11 mouse cellular contexts compared by ENCODE assay signal in the genomic region with DNA sequence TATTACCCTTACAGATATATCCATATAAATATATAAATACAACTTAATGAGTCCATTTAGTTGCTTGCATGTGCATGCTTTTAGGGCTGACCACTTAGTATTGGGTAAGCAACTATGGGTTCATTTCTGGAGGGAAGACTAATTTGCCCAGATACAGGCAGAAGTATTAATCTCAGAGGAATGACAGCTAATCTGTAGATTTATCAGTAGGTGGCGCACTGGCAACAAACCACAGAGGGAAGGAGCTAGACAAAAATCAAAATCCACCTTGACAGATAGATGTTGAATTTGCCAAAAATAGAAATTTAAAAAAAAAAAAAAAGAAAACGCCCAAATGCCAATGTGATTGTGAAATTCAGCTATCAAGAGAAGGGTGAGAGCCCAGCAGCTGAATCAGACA.
DNase-seq lines count a peak whose midpoint lies in the region; ATAC-seq and TF ChIP-seq lines count a peak whose summit lies in the region.
"Had no signal": no experiment of that assay in that cellular context is flagged by ENCODE, and none has a peak within 500 bp of the region (broad histone marks: within the 10 kb centered on the region; RNA-seq: fewer than 3 reads in every experiment).

No protein-coding gene starts in this region.

- H3K27me3 ChIP-seq in kidney, postnatal 0 days (ENCODE audit: insufficient read depth, low read length), result no peaks in the 10 kb centered on the region
- no peaks in the 10 kb centered on the region for H3K27me3 ChIP-seq in kidney, embryonic 14.5 days (ENCODE audit: control insufficient read depth, insufficient read depth, low read length)
- H3K27me3 ChIP-seq: hindbrain, embryonic 15.5 days; limb, embryonic 13.5 days; stomach, embryonic 15.5 days had no signal

- H3K9ac ChIP-seq in kidney, postnatal 0 days (ENCODE audit: low read depth, low read length), result no peak overlapping the region
- H3K9ac ChIP-seq in kidney, embryonic 14.5 days (ENCODE audit: low read depth, low read length), result no peak overlapping the region
- H3K9ac ChIP-seq: hindbrain, embryonic 15.5 days; limb, embryonic 13.5 days; stomach, embryonic 15.5 days had no signal

- H3K9me3 ChIP-seq in kidney, postnatal 0 days (replicated peaks; ENCODE audit: low read length), result no peaks in the 10 kb centered on the region
- H3K9me3 ChIP-seq in kidney, embryonic 14.5 days (ENCODE audit: control insufficient read depth, low read length), result no peaks in the 10 kb centered on the region
- H3K9me3 ChIP-seq: hindbrain, embryonic 15.5 days; stomach, embryonic 15.5 days had no signal

- no peaks in the 10 kb centered on the region for H3K4me1 ChIP-seq in kidney, postnatal 0 days (replicated peaks; ENCODE audit: insufficient read depth, low read length)
- no peaks in the 10 kb centered on the region for H3K4me1 ChIP-seq in kidney, embryonic 14.5 days (ENCODE audit: control insufficient read depth, insufficient read depth, low read length)
- H3K4me1 ChIP-seq: hindbrain, embryonic 15.5 days; stomach, embryonic 15.5 days had no signal

- WGBS in kidney, postnatal 0 days, result 53% methylated on average over 2 of the region's 2 CpGs
- WGBS in kidney, embryonic 14.5 days, result 50% methylated on average over 2 of the region's 2 CpGs

- ATAC-seq in kidney, postnatal 0 days (replicated peaks; ENCODE audit: low FRiP score, low read depth), result no peak
- ATAC-seq in kidney, embryonic 14.5 days (ENCODE audit: low FRiP score, low TSS enrichment), result no peak

- peak; percentile 6 for DNase-seq in cerebellum, adult 11 months
- no peak for DNase-seq in cerebellum, postnatal 36 days
- no peak for DNase-seq in kidney, postnatal 0 days (ENCODE audit: low spot score)
- peak; percentile 19 for DNase-seq in 3T3-L1 (ENCODE audit: low read depth, low spot score)
- peak; percentile 17 for DNase-seq in cerebellum, adult 9-11 months
- no peak for DNase-seq in gastrocnemius, postnatal 25 days
- no peak for DNase-seq in thymus, postnatal 10 days (ENCODE audit: low spot score in 2 of 2)

- no peak overlapping the region for H3K4me3 ChIP-seq in kidney, postnatal 0 days (replicated peaks; ENCODE audit: low read depth, low read length)
- no peak overlapping the region for H3K4me3 ChIP-seq in kidney, embryonic 14.5 days (ENCODE audit: low read length)
- H3K4me3 ChIP-seq: hindbrain, embryonic 15.5 days; limb, embryonic 13.5 days; stomach, embryonic 15.5 days had no signal

- no peak overlapping the region for H3K27ac ChIP-seq in kidney, postnatal 0 days
- no peak overlapping the region for H3K27ac ChIP-seq in kidney, embryonic 14.5 days (ENCODE audit: low read depth, low read length)
- H3K27ac ChIP-seq: hindbrain, embryonic 15.5 days; limb, embryonic 13.5 days; stomach, embryonic 15.5 days had no signal

- no peaks in the 10 kb centered on the region for H3K36me3 ChIP-seq in kidney, postnatal 0 days (ENCODE audit: insufficient read depth, low read length)
- H3K36me3 ChIP-seq in kidney, embryonic 14.5 days (ENCODE audit: control insufficient read depth, insufficient read depth, low read length), result no peaks in the 10 kb centered on the region
- H3K36me3 ChIP-seq: hindbrain, embryonic 15.5 days; limb, embryonic 13.5 days; stomach, embryonic 15.5 days had no signal

- no peak overlapping the region for H3K4me2 ChIP-seq in kidney, postnatal 0 days (ENCODE audit: low read length)
- no peak overlapping the region for H3K4me2 ChIP-seq in kidney, embryonic 14.5 days (replicated peaks; ENCODE audit: low read depth, low read length)
- H3K4me2 ChIP-seq: hindbrain, embryonic 15.5 days; limb, embryonic 13.5 days; stomach, embryonic 15.5 days had no signal

- TF ChIP-seq CTCF in kidney, postnatal 0 days (IDR thresholded peaks at IDR 0.05; ENCODE audit: low read depth), result peak; percentile 61

Comparison
In these comparisons a context has a peak if more than half of its experiments do, and no peak if none do; other contexts are left out.
1. DNase-seq: peak in cerebellum, adult 11 months (single experiment), 3T3-L1 (single experiment) and cerebellum, adult 9-11 months (single experiment); none in cerebellum, postnatal 36 days (0 of 2), kidney, postnatal 0 days (single experiment), gastrocnemius, postnatal 25 days (single experiment) and thymus, postnatal 10 days (0 of 2).